Mouse (Mus musculus) lung, adult 2 months (tissue): ENCODE measurements around the gene Bpgm. TPM values are rescaled to one million over a fixed set of nuclear protein-coding genes. Genes with fewer than 3 reads are reported as not detected.

Experiments
- DNase-seq: peaks from one replicate; pipeline ENCODE4 v3.0.0; 2022
- H3K4me1 ChIP-seq: fragments of 200-500 bp; 2 replicates; pipeline ENCODE4 v1.6.1; 2011; ENCODE audit warnings: low read length; ENCODE audit not compliant: control insufficient read depth, insufficient read depth
- H3K4me3 ChIP-seq: fragments of 200-500 bp; replicated peaks from 2 replicates; pipeline ENCODE3; 2011; ENCODE audit warnings: low read depth, mild to moderate bottlenecking, control low read depth, low read length; ENCODE audit errors: extremely low read depth
- CTCF ChIP-seq: fragments of 200-500 bp; IDR thresholded peaks from 2 replicates; pipeline ENCODE4 v1.5.1; 2011; ENCODE audit warnings: mild to moderate bottlenecking, low read length, control low read depth; ENCODE audit not compliant: insufficient read depth
- POLR2A ChIP-seq: fragments of 200-500 bp; IDR thresholded peaks from 2 replicates; pipeline ENCODE4 v1.6.1; 2011; ENCODE audit warnings: low read depth, mild to moderate bottlenecking, control low read depth, low read length, borderline replicate concordance; ENCODE audit errors: extremely low read depth
- WGBS: fragments of 180-500 bp; shearing (Covaris S2); methylation state at CpG from one replicate; pipeline ENCODE4 v1.1.7; 2018; 5-methylcytosine and 5-hydroxymethylcytosine counted together
- polyA plus RNA-seq: library from polyadenylated mRNA; depleted of rRNA; stranded (reverse); fragments of >200 nt; gene quantifications from 2 replicates; pipeline ENCODE4 v1.2.3, GENCODE M21; 2012

The Bpgm gene
- polyA plus RNA-seq, 1 experiment = 23.2 TPM

DNA sequence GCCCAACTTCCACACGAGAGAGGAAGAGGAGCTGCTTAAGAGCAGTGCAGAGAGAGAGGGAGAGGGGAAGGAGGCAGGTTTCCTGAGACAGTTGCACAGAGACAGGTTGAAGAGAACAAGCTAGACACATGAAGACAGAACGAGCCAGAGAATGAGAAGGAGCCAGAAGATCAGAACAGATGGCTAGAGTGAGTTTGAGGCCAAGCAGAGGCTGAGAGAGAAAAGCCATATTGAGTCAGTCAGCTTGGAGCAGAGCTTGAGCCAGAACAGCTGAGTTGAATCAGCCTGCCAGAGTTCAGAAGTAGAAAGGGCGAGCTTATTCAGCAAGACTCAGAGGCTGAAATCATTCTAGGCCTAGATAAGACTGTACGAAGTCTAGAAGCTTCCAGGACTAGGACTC is 6.8 kb downstream of the Bpgm start:
- Histone ChIP-seq H3K4me1 (peaks cover 12% of the 10 kb centered on the region), H3K4me3 (no peak overlapping the region)
- DNase-seq = no peak
- WGBS = 57% methylated on average over 4 of the region's 4 CpGs
- TF ChIP-seq CTCF (no peak), POLR2A (no peak)

DNA sequence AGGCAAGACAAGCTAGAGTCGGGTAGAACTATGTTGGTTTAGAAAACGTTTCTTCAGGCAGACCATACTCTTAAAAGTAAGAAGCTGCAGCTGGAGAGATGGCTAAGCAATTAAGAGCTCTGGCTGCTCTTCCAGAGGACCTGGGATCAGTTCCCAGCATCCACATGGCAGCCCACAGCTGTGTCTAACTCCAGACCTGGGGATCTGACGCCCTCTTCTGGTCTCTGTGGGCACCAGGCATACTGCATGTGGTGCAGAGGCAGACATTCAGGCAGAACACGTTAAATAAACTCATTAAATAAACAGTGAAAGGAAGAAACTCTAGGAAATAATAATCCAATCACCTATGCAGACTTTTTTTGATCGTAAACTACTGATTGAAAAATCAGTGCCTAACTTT is 7.4 kb downstream of the Bpgm start:
- Histone ChIP-seq H3K4me1 (peaks cover 12% of the 10 kb centered on the region), H3K4me3 (no peak overlapping the region)
- WGBS = 82% methylated on average over 5 of the region's 5 CpGs
- no peak for TF ChIP-seq CTCF
- DNase-seq = no peak

DNA sequence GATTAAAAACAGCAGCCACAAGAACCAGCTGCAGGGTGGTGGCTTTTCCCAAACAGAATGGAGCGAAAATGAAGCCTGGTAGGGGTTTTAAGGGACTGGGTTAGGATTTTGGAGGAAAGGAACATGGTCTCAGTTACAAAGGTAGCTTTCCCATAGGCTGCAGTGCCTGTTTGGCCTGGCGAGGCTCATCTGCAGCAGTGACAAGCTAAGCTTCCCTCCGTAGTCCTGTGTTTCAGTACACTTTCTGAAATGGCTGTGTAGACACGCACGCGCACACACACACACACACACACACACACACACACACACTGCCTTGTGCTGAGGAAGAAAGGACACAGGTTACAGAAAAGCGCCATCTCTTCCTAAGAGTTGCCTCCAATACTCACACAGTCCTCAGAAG is 7.8 kb downstream of the Bpgm start:
- Histone ChIP-seq H3K4me3 (no peak overlapping the region), H3K4me1 (peaks cover 10% of the 10 kb centered on the region)
- DNase-seq = no peak
- WGBS = 94% methylated on average over 7 of the region's 7 CpGs
- TF ChIP-seq POLR2A = no peak
- TF ChIP-seq CTCF = no peak

DNA sequence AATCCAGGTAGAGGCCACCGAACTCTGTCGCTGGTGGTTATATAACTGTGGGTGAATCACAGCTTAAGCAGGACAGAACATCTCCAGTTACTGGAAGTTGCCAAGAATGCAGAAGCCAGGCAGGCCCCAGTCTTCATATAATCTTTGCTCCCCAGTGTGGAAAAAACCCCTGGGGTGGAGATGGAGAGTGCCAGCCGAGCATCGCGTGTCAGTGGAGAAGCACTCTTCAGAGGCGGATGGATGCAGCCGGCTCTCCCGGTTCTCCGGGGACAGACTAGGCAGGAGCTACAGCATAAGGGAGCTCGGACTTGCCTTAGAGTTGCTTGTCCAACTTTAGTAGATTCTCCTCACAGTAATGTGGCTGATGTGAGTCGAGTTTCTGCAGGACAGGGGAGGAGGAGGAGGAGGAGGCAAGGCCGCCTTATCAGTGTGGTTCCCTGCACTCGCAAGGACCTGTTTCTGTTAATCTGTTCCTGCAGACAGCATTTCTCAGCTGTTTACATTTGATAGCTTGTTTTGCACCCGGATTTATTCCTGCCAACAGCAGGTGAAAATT is 10.1 kb downstream of the Bpgm start:
- WGBS = 66% methylated on average over 14 of the region's 14 CpGs
- TF ChIP-seq CTCF = no peak
- no peak for TF ChIP-seq POLR2A
- no peak overlapping the region for H3K4me3 ChIP-seq
- peaks cover 4% of the 10 kb centered on the region; the same call in 1 of the 2 replicates for H3K4me1 ChIP-seq
- no peak for DNase-seq

DNA sequence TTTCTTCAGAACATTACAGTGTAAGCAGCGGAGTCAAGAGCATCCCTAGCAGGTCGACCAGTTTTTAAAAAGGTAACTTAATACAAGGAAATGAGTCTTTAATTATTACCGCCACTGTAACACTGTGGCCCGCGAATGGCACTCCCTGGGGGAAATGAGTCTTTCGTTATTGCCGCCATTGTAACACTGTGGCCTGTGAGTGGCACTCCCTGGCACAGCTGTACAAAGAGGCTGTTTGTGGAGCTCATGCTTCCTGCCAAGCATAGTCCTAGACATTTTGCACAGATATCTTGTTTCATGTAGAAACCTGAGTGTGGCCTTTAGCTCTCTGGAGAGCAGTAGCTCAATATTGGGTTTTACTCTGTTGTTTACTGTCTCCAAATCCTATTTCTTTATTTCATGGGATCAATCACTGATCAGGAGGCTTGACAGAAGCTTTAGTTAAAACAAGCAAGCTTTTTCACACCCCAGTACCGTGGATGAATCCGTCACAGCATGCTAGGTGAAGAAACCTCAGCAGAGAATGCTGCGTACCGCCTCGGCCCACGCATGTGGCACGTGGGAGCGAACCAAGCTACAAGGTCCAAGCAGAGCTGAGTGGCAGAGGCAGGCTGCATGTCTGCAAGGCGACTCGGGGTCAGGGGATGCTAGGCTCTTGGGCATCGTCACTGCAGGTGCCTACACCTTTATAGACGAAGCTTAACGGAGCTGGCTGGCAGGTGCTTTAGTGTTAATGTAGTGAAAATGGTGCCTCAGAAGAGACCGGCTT is 17.5 kb downstream of the Bpgm start:
- 83% methylated on average over 21 of the region's 21 CpGs for WGBS
- Histone ChIP-seq H3K4me3 (no peak overlapping the region), H3K4me1 (peaks cover 5% of the 10 kb centered on the region)
- TF ChIP-seq POLR2A = no peak
- TF ChIP-seq CTCF = no peak
- DNase-seq = no peak

DNA sequence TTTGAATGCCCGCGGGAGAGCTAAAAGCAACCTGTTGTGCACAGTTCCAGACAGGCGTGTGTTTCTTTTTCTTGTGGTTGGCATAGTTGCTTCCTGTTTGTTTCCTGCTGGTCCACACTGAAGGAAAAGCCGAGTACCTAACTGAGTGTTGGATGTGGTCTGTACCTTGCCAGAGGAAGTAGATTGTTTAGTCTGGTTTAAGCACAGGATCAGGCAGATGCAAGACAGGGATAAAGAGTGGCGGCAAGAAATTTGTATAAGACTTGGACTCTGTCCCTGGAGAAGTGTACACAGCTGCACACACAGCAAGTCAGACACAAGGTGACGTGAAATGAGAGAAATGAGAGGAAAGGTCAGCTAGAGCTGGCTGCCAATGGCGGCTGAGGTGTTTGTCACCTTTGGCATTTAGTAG is 19.1 kb downstream of the Bpgm start:
- WGBS = 26% methylated on average over 7 of the region's 7 CpGs

DNA sequence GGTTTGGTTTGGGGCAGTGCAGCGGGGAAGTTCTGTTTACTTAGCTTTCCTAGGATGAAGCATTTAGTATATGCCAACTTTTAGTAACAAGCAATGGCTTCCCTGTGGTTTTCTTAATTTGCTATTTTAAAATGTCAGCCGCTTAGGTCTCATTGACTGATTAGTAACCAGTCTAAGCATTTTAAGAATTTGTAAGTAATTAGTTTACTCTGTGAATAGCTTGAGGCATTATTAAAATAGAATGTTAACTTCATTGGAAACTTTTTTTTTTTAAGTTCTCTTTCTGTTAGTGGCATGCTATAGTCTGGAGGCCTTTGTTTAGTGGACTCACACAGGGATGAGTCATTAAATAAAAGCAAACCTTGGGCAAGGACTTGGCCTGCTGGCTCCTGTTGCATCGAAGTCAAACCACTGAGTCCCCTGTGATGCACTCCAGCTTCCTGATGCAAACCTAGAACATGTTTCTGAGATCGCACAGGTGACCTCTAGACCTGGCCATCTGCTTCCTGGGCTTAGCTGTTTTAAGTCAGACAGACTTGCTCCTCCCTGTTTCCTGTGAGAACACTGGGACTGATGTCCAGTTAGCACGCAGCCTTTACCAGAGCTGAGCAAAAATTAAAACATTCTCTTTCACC is 22.1 kb downstream of the Bpgm start:
- 61% methylated on average over 5 of the region's 5 CpGs for WGBS
- DNase-seq = no peak
- TF ChIP-seq POLR2A = no peak
- no peak for TF ChIP-seq CTCF

More for the DNA sequence above, 19.1 kb downstream of the Bpgm start:
- Histone ChIP-seq H3K4me1 (peaks cover 5% of the 10 kb centered on the region), H3K4me3 (no peak overlapping the region)
- peak; percentile 12 for DNase-seq
- TF ChIP-seq CTCF = no peak
- TF ChIP-seq POLR2A = no peak

DNA sequence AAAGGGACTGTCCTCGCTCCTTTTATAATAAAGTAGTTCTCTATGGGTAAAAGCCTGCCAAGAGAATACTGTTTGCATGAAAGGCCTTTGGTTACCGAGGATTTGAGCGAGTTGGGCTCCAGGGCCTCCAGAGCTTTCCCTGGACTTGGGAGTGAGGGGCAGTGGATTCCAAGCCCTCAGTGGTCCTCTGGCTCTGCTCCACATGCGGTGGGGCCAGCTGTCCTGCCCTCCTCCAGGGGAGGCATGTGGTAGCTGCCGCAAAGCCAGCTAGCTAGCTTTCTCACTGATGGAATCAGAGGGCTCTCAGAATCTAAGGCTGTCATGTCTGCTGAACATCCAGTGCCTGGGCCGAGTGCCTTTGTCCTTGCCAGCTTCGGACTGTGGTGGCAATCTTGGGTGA is 26.3 kb downstream of the Bpgm start:
- DNase-seq = no peak
- no peak for TF ChIP-seq CTCF
- no peak for TF ChIP-seq POLR2A
- no peaks in the 10 kb centered on the region for H3K4me1 ChIP-seq
- 92% methylated on average over 7 of the region's 7 CpGs for WGBS
- H3K4me3 ChIP-seq = no peak overlapping the region

More for the DNA sequence above, 22.1 kb downstream of the Bpgm start:
- no peak overlapping the region for H3K4me3 ChIP-seq
- peaks cover 5% of the 10 kb centered on the region for H3K4me1 ChIP-seq

DNA sequence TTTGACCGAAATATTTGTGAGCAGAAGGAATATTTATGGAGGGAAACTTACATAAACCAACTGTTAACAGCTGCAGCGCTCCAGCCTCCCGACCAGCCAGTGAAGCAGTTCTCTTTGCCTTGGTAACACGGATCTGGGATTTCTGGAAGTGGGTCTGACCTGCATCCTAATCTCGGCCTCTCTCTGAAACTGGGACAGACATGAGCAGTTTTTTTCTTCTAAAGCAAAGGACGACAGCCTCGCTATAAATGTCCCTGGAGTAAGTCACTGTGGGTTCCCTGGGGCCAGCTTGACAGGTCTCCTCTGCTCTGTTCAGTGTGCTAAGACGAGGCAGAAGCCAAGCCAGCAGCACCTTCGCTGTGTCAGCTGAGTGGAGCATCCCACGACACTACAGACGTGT is 29.9 kb downstream of the Bpgm start:
- no peak overlapping the region for H3K4me3 ChIP-seq
- no peaks in the 10 kb centered on the region for H3K4me1 ChIP-seq
- TF ChIP-seq POLR2A (no peak), CTCF (no peak)
- DNase-seq = no peak
- 68% methylated on average over 11 of the region's 11 CpGs for WGBS

DNA sequence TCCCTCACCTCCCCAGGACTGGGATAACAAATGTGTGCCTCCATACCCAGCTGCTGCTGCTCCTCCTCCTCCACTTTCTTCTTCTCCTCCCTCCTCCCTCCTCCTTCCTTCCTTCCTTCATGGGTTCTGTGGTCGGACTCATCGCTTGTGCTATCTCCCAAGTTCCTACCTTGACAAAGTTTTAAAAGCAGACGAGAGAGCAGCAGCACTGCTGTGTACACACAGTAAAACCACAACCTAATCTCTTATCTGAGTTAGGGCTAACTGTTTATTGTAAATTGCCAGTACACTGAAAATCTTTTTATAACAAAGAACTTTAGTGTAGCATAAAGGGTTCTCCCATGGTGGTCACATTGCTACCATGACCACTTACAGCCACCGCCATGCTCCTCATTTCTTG is 31.6 kb downstream of the Bpgm start:
- 73% methylated on average over 4 of the region's 4 CpGs for WGBS
- no peak for TF ChIP-seq CTCF
- TF ChIP-seq POLR2A = no peak
- DNase-seq = no peak
- Histone ChIP-seq H3K4me1 (no peaks in the 10 kb centered on the region), H3K4me3 (no peak overlapping the region)
